Mouse (Mus musculus): ENCODE measurements around the gene Slc25a39.

Slc25a39 gene

GRCm38 (mm10) chr11:102407834-102408215 is at the start of gene Slc25a39:
Slc25a39 (minus strand) TSS chr11:102407946.
- no peak for DNase-seq

GRCm38 (mm10) chr11:102455740-102456396 is 48.1 kb upstream of the Slc25a39 start:
- peak; percentile 88 to 90 for DNase-seq

- DNase-seq, result no peak
Observed at GRCm38 (mm10) chr11:102453131-102453530, 45.4 kb upstream of the Slc25a39 start.

- DNase-seq, result peak in 1 of 2 experiments; percentile 58
Observed at GRCm38 (mm10) chr11:102449043-102450008, 41.6 kb upstream of the Slc25a39 start.

GRCm38 (mm10) chr11:102448327-102448726 is 40.6 kb upstream of the Slc25a39 start:
- DNase-seq, result no peak

- DNase-seq, result peak in 1 of 2 experiments; percentile 85
Observed at GRCm38 (mm10) chr11:102447497-102447896, 39.8 kb upstream of the Slc25a39 start, which contains the start of gene Fam171a2. Fam171a2 (minus strand) TSS chr11:102447682.

GRCm38 (mm10) chr11:102446581-102447461 is 39.1 kb upstream of the Slc25a39 start:
- DNase-seq, result no peak

GRCm38 (mm10) chr11:102445891-102446361 is 38.2 kb upstream of the Slc25a39 start:
- peak in 1 of 2 experiments; percentile 68 for DNase-seq

- DNase-seq, result no peak
Observed at GRCm38 (mm10) chr11:102445264-102445890, 37.6 kb upstream of the Slc25a39 start.

- DNase-seq, result no peak
Observed at GRCm38 (mm10) chr11:102444781-102445180, 37.0 kb upstream of the Slc25a39 start.

GRCm38 (mm10) chr11:102444321-102444720 is 36.6 kb upstream of the Slc25a39 start:
- DNase-seq, result no peak

GRCm38 (mm10) chr11:102443740-102444139 is 36.0 kb upstream of the Slc25a39 start:
- no peak for DNase-seq

GRCm38 (mm10) chr11:102442089-102442488 is 34.3 kb upstream of the Slc25a39 start:
- DNase-seq, result no peak

- DNase-seq, result no peak
Observed at GRCm38 (mm10) chr11:102441434-102441833, 33.7 kb upstream of the Slc25a39 start.

GRCm38 (mm10) chr11:102440255-102440654 is 32.5 kb upstream of the Slc25a39 start:
- no peak for DNase-seq

- no peak for DNase-seq
Observed at GRCm38 (mm10) chr11:102439093-102440082, 31.6 kb upstream of the Slc25a39 start.

- DNase-seq, result peak; percentile 75 to 91
Observed at GRCm38 (mm10) chr11:102438212-102439092, 30.7 kb upstream of the Slc25a39 start.

- peak; percentile 67 to 84 for DNase-seq
Observed at GRCm38 (mm10) chr11:102437120-102438061, 29.6 kb upstream of the Slc25a39 start.

- no peak for DNase-seq
Observed at GRCm38 (mm10) chr11:102436471-102436790, 28.7 kb upstream of the Slc25a39 start.
